Mouse (Mus musculus) lung, embryonic 16.5 days (tissue): Measurements from ENCODE around the gene Thrap3. TPM values are rescaled to one million over a fixed set of nuclear protein-coding genes. Genes with fewer than 3 reads are reported as not detected.

Experiments
- ATAC-seq: fragments of 200-750 bp; cut with Nextera tagmentation; 2 replicates; pipeline ENCODE4 v1.8.0; 2017; ENCODE audit warnings: low read depth, mild to moderate bottlenecking, moderate library complexity
- H3K27ac ChIP-seq: fragments of 300-500 bp; sonication (generic); 2 replicates; pipeline ENCODE4 v1.5.1; 2014; ENCODE audit warnings: mild to moderate bottlenecking, control low read depth, low read length
- H3K27me3 ChIP-seq: fragments of 300-500 bp; sonication (generic); 2 replicates; pipeline ENCODE4 v1.6.1; 2014; ENCODE audit warnings: low read depth, low read length, mixed read lengths; ENCODE audit not compliant: control insufficient read depth, insufficient read depth
- H3K36me3 ChIP-seq: fragments of 300-500 bp; sonication (generic); 2 replicates; pipeline ENCODE4 v1.6.1; 2014; ENCODE audit warnings: low read length; ENCODE audit not compliant: control insufficient read depth, insufficient read depth
- H3K4me1 ChIP-seq: fragments of 300-500 bp; sonication (generic); replicated peaks from 2 replicates; pipeline ENCODE4 v1.6.1; 2014; ENCODE audit warnings: low read length, mixed read lengths; ENCODE audit not compliant: control insufficient read depth, insufficient read depth
- H3K4me2 ChIP-seq: fragments of 300-500 bp; sonication (generic); 2 replicates; pipeline ENCODE4 v1.6.1; 2014; ENCODE audit warnings: low read depth, low read length, control low read depth
- H3K4me3 ChIP-seq: fragments of 300-500 bp; sonication (generic); 2 replicates; pipeline ENCODE4 v1.5.1; 2014; ENCODE audit warnings: mild to moderate bottlenecking, low read length, control low read depth
- H3K9ac ChIP-seq: fragments of 300-500 bp; sonication (generic); 2 replicates; pipeline ENCODE4 v1.6.1; 2014; ENCODE audit warnings: low read length, control low read depth
- H3K9me3 ChIP-seq: fragments of 300-500 bp; sonication (generic); 2 replicates; pipeline ENCODE4 v1.6.1; 2016; ENCODE audit warnings: low read length; ENCODE audit not compliant: control insufficient read depth
- WGBS: fragments of 180-500 bp; shearing (Covaris S2); extraction: QIAGEN DNeasy Blood & Tissue Kit; methylation state at CpG from one replicate; pipeline ENCODE4 v1.1.7; 2014; 5-methylcytosine and 5-hydroxymethylcytosine counted together
- polyA plus RNA-seq: library from polyadenylated mRNA; unstranded; fragments of >200 nt; fragmentation: Nextera tagmentation; extraction: Ambion mirVana; gene quantifications from 2 replicates; pipeline ENCODE4 v1.2.1, GENCODE M21; 2015

Thrap3 gene
- polyA plus RNA-seq, 1 experiment from 2014 or later: 213 TPM

DNA sequence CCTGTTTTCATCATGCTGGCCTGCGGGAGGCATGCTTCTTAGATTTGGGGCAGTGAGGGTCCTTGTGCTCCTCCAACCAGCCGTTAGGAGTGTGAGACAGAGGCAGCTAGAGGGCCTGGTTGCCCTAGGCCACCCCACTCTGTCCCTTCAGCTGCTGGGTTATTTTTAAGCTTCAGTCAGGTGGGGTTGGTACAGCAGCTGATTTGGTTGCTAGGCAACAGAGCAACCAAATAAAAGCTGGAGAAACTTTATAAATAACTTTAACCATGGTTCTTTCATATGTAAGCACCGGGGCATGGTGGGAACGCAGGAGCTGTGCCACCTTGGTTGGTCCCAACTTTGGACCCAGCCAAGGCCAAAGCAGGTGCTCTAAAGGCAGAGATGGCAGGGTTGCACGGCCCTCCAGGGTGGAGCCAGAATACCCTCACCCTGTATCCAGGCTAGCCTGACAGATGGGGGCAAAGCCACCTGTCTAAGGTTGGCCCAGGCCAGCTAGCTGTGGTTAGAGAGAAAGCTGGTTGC lies 35.2 kb upstream of the Thrap3 start:
- ATAC-seq: no peak
- no peak overlapping the region for H3K9ac ChIP-seq
- no peaks in the 10 kb centered on the region for H3K9me3 ChIP-seq
- no peak overlapping the region for H3K4me3 ChIP-seq
- no peak overlapping the region for H3K4me2 ChIP-seq
- no peak overlapping the region for H3K27ac ChIP-seq
- peaks cover 63% of the 10 kb centered on the region for H3K36me3 ChIP-seq
- 69% methylated on average over 5 of the region's 5 CpGs for WGBS
- peaks cover 3% of the 10 kb centered on the region; the same call in 1 of the 2 replicates for H3K4me1 ChIP-seq
- H3K27me3 ChIP-seq: no peaks in the 10 kb centered on the region

DNA sequence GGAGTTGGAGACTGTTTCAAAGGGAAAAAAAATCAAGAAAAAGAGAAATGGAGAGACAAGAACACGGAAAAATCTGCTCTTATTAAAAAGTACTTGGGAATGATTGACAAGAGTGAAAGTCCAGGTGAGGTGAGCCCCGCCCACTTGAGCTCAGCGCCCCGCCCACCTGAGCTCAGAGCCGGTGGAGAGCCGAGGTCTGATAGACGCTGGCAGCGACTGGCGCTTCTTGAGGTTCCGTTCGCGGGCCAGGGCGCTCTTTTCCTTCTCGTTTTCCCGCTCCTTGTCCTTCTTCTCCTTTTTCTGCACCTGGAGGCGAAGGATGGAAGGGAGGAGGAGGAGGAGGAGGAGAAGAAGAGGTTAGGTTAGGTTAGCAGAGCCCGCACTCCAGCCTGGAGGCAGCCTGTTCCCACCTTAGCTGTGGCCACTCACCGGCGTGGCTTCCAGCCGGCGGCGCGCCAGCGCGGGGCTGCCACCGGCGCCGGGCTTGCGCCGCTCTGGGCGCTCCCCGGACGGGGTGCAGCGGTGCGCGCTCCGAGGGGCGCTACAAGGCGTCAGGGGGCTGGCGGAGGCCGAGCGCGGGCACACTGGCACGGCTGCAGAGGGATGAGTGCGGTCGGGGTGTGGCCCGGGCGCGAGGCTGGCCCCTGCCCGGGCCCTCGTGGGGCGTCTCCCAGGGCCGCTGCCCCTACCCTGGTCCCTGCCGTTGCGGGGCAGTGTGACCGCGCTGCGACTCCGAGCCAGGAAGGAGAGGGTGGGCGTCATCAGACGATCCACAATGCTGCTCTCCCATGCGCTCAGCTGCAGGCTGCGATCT lies 34.1 kb upstream of the Thrap3 start:
- H3K9me3 ChIP-seq: no peaks in the 10 kb centered on the region
- peak overlapping the region; percentile 57 for H3K4me2 ChIP-seq
- H3K4me1 ChIP-seq: peaks cover 3% of the 10 kb centered on the region; the same call in 1 of the 2 replicates
- H3K36me3 ChIP-seq: peaks cover 67% of the 10 kb centered on the region
- ATAC-seq: peak; percentile 56; the same call in 1 of the 2 replicates
- H3K9ac ChIP-seq: 0 out of 2 replicates have a peak overlapping the region, but pooled peaks have one; percentile 27
- peak overlapping the region; percentile 28 for H3K4me3 ChIP-seq
- no peak overlapping the region for H3K27ac ChIP-seq
- no peaks in the 10 kb centered on the region for H3K27me3 ChIP-seq
- WGBS: 47% methylated on average over 62 of the region's 63 CpGs

DNA sequence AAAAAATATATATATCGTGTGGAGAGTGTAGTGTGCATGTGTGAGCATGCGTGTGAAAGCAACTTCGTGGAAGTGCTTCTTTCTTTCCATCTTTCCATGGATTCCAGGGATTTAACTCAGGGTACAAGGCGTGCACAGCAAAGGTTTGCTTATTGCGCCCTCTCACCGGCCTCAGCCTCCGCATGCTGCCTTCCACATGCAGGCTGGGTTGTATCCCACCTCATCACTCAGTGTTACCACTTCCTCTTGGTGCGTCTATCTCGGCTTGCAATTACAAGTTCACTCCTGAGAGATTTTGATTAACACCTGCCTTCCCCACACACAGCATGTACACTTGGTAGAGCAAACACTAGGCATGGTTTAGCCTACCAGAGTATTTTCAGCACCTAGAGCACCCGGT lies 32.6 kb upstream of the Thrap3 start:
- H3K9me3 ChIP-seq: no peaks in the 10 kb centered on the region
- H3K4me3 ChIP-seq: no peak overlapping the region
- no peak overlapping the region for H3K9ac ChIP-seq
- no peaks in the 10 kb centered on the region for H3K27me3 ChIP-seq
- WGBS: 80% methylated on average over 10 of the region's 10 CpGs
- no peak overlapping the region for H3K27ac ChIP-seq
- no peak overlapping the region for H3K4me2 ChIP-seq
- ATAC-seq: no peak
- H3K4me1 ChIP-seq: peaks cover 3% of the 10 kb centered on the region; the same call in 1 of the 2 replicates
- peaks cover 64% of the 10 kb centered on the region for H3K36me3 ChIP-seq

DNA sequence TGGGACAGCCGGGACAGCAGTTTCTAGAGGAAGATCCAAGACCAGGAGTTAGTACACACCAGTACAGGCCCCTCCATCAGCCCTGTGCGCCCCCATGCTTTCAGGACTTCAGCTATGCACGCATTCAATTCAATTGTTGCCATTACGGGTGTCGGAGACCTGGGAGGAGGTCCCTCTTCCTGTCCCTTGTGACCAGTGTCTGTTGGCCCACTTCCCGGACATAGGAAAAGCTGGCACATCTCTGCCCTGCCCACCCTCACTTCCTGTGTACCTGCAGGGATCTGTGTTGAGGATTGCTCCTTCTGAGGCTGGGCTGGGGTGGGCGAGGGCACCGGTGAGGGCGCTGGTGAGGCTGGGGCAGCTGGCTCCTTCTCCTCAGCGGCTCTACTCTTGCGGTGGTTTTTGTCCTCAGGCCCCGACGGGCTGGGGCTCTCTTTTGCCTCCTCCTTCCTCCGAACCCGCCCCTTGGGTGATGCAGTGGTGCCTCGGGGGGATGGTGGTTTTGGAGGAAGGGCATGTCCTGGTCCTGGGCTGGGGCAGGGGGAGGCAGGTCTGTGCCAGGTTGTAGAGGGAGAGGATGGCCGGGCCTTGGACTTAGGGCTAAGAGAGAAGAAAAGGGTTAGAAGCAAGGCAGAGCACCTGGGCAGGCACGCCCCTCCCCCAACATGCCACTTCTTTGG lies 32.1 kb upstream of the Thrap3 start:
- no peak overlapping the region for H3K4me3 ChIP-seq
- no peak overlapping the region for H3K27ac ChIP-seq
- no peak overlapping the region for H3K4me2 ChIP-seq
- WGBS: 75% methylated on average over 18 of the region's 18 CpGs
- ATAC-seq: no peak
- no peaks in the 10 kb centered on the region for H3K9me3 ChIP-seq
- no peaks in the 10 kb centered on the region for H3K27me3 ChIP-seq
- no peak overlapping the region for H3K9ac ChIP-seq
- H3K36me3 ChIP-seq: peaks cover 58% of the 10 kb centered on the region
- peaks cover 3% of the 10 kb centered on the region; the same call in 1 of the 2 replicates for H3K4me1 ChIP-seq

DNA sequence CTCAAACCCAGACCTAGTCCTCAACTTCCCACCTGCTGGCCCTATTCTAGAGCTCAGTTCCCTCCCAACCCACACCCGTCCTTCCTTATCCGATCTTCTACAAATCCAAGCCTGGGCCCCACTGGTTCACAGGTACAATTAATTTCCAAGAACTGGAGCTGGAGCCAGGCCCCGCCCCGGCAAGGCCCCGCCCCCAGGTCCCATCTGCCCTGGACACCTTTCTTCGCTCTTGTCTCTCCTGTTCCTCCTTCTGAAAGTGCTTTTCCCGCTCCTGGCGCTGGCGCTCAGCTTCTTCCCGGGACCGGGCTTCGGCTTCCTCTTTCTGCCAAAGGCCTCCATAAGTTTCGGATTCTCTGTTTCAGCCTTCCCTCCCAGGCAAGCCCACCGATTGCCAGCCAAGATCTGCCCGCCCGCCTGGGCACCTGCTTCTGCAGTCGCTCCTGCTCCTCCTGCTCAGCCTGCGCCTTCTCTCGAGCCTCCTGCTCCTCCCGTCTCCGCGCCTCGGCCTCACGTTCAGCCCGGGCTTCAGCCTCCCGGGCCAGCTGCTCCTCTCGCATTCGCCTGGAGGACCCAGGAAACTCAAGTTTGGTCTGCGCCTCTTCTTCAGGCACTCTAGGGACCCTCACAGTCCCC lies 31.2 kb upstream of the Thrap3 start:
- no peaks in the 10 kb centered on the region for H3K27me3 ChIP-seq
- 90% methylated on average over 29 of the region's 29 CpGs for WGBS

DNA sequence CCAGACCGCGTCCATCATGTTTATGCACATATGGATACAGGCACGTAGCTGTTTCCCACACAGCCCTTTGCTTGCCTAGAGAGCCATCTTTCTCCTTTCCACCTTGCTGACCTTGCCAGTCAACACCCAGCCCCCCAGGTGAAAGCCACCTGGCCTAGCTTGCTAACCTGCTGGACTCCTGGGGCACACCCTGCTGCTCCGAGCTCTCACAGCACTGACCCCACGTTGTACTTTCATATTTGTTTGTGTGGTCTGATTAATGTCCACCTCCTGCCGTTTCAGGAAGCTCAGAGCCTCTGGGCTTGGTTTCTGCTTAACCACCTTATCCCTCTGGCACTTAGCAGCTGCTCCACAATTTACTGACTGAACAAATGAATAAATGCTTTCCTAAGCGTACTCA lies 27.3 kb upstream of the Thrap3 start:
- WGBS: 52% methylated on average over 7 of the region's 7 CpGs
- peaks cover 33% of the 10 kb centered on the region for H3K36me3 ChIP-seq
- no peaks in the 10 kb centered on the region for H3K9me3 ChIP-seq
- ATAC-seq: no peak
- H3K9ac ChIP-seq: no peak overlapping the region
- H3K4me1 ChIP-seq: peaks cover 11% of the 10 kb centered on the region
- H3K27ac ChIP-seq: no peak overlapping the region
- H3K4me3 ChIP-seq: no peak overlapping the region
- no peak overlapping the region for H3K4me2 ChIP-seq
- H3K27me3 ChIP-seq: no peaks in the 10 kb centered on the region

More for the DNA sequence above, 31.2 kb upstream of the Thrap3 start:
- Histone ChIP-seq H3K27ac (no peak overlapping the region), H3K4me1 (peaks cover 3% of the 10 kb centered on the region; the same call in 1 of the 2 replicates), H3K4me3 (no peak overlapping the region), H3K9ac (no peak overlapping the region), H3K9me3 (no peaks in the 10 kb centered on the region), H3K36me3 (peaks cover 52% of the 10 kb centered on the region), H3K4me2 (no peak overlapping the region)
- no peak for ATAC-seq

DNA sequence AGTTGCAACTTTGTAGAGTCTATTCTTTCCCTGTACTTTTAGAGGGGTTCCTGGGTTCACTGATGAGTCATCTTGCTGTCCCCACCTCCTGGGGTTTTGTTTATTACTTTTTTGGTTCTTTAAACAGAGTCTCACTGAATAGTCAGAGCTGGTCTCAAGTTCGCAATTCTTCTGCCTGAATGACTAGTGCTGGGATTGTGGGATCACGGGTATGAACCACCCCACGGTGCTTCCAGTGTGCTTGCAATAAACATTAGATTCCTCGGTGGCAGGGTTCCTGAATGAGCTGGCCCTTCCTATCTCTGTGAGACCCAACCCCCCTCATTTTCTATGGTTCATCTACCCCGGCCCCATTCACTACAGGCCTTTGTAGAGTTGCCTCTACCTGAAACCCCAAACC lies 25.6 kb upstream of the Thrap3 start:
- Histone ChIP-seq H3K36me3 (peaks cover 18% of the 10 kb centered on the region), H3K27me3 (no peaks in the 10 kb centered on the region), H3K4me3 (no peak overlapping the region), H3K4me2 (no peak overlapping the region), H3K4me1 (peaks cover 9% of the 10 kb centered on the region), H3K9me3 (no peaks in the 10 kb centered on the region), H3K9ac (no peak overlapping the region), H3K27ac (peak overlapping the region; percentile 74; the same call in 1 of the 2 replicates)
- no peak for ATAC-seq
- 24% methylated on average over 5 of the region's 5 CpGs for WGBS

DNA sequence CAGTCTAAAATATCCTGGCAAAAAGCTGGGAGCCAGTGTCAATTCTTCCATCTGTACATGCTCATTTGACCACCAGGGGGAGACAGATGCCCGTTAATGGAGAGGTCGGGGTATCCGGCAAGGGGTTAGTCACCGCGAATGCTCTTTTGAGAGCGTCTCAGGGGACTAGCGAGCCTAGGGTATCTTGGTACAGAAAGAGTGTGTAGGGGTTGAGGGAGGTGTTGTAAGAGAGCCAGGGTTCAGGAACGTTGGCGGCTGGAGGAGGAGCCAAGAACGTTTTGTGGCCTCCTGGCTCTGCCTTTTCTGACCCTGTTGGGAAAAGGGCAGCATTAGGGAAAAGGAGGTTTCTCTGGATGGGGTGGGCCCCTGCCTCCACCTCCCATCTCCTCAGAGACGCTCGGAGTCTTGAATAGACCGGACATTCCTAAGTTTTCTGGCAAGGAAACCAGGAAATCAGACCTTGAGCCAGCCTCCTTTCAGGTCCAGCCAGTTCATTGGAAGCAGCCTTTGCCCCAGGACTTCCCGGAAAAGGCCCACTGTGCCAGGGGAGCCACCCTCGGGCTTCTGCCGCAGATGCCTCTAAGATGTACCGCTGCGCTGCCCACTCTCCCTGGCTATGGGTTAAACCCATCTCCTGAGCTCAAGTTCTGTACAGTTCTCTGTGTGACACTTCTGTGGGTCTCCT lies 24.7 kb upstream of the Thrap3 start:
- peak; percentile 90 for ATAC-seq
- H3K27me3 ChIP-seq: no peaks in the 10 kb centered on the region
- H3K27ac ChIP-seq: peak overlapping the region; percentile 74
- peak overlapping the region; percentile 71 for H3K4me2 ChIP-seq
- H3K4me1 ChIP-seq: peaks cover 9% of the 10 kb centered on the region
- peak overlapping the region; percentile 41 for H3K4me3 ChIP-seq
- peak overlapping the region; percentile 64 for H3K9ac ChIP-seq
- peaks cover 10% of the 10 kb centered on the region for H3K36me3 ChIP-seq
- 6% methylated on average over 18 of the region's 18 CpGs for WGBS
- H3K9me3 ChIP-seq: no peaks in the 10 kb centered on the region
